ENCODE assay signal across 9 mouse cellular contexts in the genomic region with DNA sequence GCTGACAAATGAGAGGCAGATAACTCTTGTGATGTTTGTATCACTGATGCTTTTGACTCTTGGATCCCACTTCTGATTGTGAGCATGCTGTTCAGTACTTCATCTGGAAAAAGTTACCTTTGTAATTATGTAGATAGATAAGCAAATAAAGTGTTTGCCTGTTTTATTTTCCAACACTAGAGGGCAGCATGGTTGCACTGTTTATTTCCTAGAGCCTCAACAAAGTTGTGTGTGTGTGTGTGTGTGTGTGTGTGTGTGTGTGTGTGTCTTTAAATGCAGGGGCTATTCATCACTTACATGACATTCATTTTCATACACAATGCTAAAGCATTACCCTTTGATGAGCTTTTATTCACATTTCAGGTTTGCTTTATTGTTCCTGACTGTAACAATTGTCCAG.
DNase-seq lines count a peak whose midpoint lies in the region; ATAC-seq and TF ChIP-seq lines count a peak whose summit lies in the region.
"Had no signal": no experiment of that assay in that cellular context is flagged by ENCODE, and none has a peak within 500 bp of the region (broad histone marks: within the 10 kb centered on the region; RNA-seq: fewer than 3 reads in every experiment).

No protein-coding gene starts in this region.

- DNase-seq in CD4-positive, CD25-positive, alpha-beta regulatory T cell, adult 2 months (ENCODE audit: low read depth, low spot score), result peak; percentile 54
- DNase-seq in kidney, adult 9 months, result peak; percentile 61
- DNase-seq in kidney, adult 18-20 months, result no peak
- peak; percentile 24 for DNase-seq in ES-E14 (ENCODE audit: low read depth, low spot score)
- DNase-seq in embryonic facial prominence, embryonic 14.5 days (ENCODE audit: low spot score), result peak; percentile 58
- DNase-seq in mesoderm, embryonic 11.5 days (ENCODE audit: low read depth, low spot score), result peak; percentile 31
- DNase-seq in frontal cortex, postnatal 25 days (ENCODE audit: low spot score in 2 of 2), result no peak

- in situ Hi-C loops in ES-E14 (cut with MboI; ENCODE audit: low sequenced_read_pairs in 2 of 2, unreplicated experiment in 2 of 2), result loop anchor here in 1 of 2 experiments (25.0 kb wide), 1 partner anchor 436 kb away; no protein-coding TSS in a partner anchor

- H3K9me3 ChIP-seq in ES-E14 (ENCODE audit: control insufficient read depth, insufficient read depth, low read depth, low read length), result no peaks in the 10 kb centered on the region
- H3K9me3 ChIP-seq in embryonic facial prominence, embryonic 14.5 days (ENCODE audit: control insufficient read depth, low read length), result no peaks in the 10 kb centered on the region

- no peaks in the 10 kb centered on the region for H3K27me3 ChIP-seq in embryonic facial prominence, embryonic 14.5 days (replicated peaks; ENCODE audit: control insufficient read depth, insufficient read depth, low read length)

- H3K27ac ChIP-seq in ES-E14 (ENCODE audit: insufficient read depth, low read depth, low read length, poor library complexity, severe bottlenecking), result no peak overlapping the region
- no peak overlapping the region for H3K27ac ChIP-seq in embryonic facial prominence, embryonic 14.5 days (replicated peaks; ENCODE audit: low read depth, low read length)

- no peak overlapping the region for H3K4me2 ChIP-seq in embryonic facial prominence, embryonic 14.5 days (ENCODE audit: low read depth, low read length)

- H3K4me1 ChIP-seq in ES-E14 (ENCODE audit: control insufficient read depth in 2 of 2, insufficient read depth in 2 of 2, low read length in 2 of 2, poor library complexity in 1 of 2), result no peaks in the 10 kb centered on the region
- no peaks in the 10 kb centered on the region for H3K4me1 ChIP-seq in embryonic facial prominence, embryonic 14.5 days (ENCODE audit: control insufficient read depth, insufficient read depth, low read length)

- H3K4me3 ChIP-seq in ES-E14 (ENCODE audit: insufficient read depth in 1 of 2, low read depth in 1 of 2, low read length in 2 of 2, poor library complexity in 1 of 2, severe bottlenecking in 1 of 2), result no peak overlapping the region
- H3K4me3 ChIP-seq in embryonic facial prominence, embryonic 14.5 days (ENCODE audit: low read depth, low read length), result no peak overlapping the region
- H3K4me3 ChIP-seq: erythroblast, embryonic 14.5 days had no signal

- H3K36me3 ChIP-seq in ES-E14 (ENCODE audit: control insufficient read depth, insufficient read depth, low read length, poor library complexity, severe bottlenecking), result no peaks in the 10 kb centered on the region
- no peaks in the 10 kb centered on the region for H3K36me3 ChIP-seq in embryonic facial prominence, embryonic 14.5 days (ENCODE audit: control insufficient read depth, insufficient read depth, low read length)

- H3K9ac ChIP-seq in ES-E14 (ENCODE audit: insufficient read depth, low read depth, low read length, poor library complexity, severe bottlenecking), result no peak overlapping the region
- H3K9ac ChIP-seq in embryonic facial prominence, embryonic 14.5 days (ENCODE audit: low read depth, low read length), result no peak overlapping the region

- ATAC-seq in CD4-positive, CD25-positive, alpha-beta regulatory T cell, adult 4 months, result no peak
- no peak for ATAC-seq in embryonic facial prominence, embryonic 14.5 days (ENCODE audit: low read depth)

TF ChIP-seq in ES-E14, 5 proteins besides CTCF, POLR2A, EP300 and RAD21:
- no peak for TF ChIP-seq HCFC1 (IDR thresholded peaks at IDR 0.05; ENCODE audit: borderline replicate concordance, insufficient read depth, low read length)
- no peak for TF ChIP-seq CHD2 (IDR thresholded peaks at IDR 0.05; ENCODE audit: low read depth, low read length)
- no peak for TF ChIP-seq ZNF384 (IDR thresholded peaks at IDR 0.05; ENCODE audit: low read depth, low read length)
- no peak for TF ChIP-seq MAFK (IDR thresholded peaks at IDR 0.05; ENCODE audit: insufficient read depth, low read depth, low read length)
- TF ChIP-seq ZC3H11A (IDR thresholded peaks at IDR 0.05; ENCODE audit: borderline replicate concordance, low read depth, low read length), result 0 out of 2 replicates have a peak, but pooled peaks have one; percentile 36

Comparison
In these comparisons a context has a peak if more than half of its experiments do, and no peak if none do; other contexts are left out.
1. DNase-seq: peak in CD4-positive, CD25-positive, alpha-beta regulatory T cell, adult 2 months (single experiment), kidney, adult 9 months (single experiment), ES-E14 (single experiment), embryonic facial prominence, embryonic 14.5 days (single experiment) and mesoderm, embryonic 11.5 days (single experiment); none in kidney, adult 18-20 months (single experiment) and frontal cortex, postnatal 25 days (0 of 2).